Mouse (Mus musculus) lung, postnatal 14 days (tissue): Measurements from ENCODE around the gene Cux2.

Experiments used
- DNase-seq: peaks from one replicate; pipeline ENCODE4 v3.0.0; 2021

The Cux2 gene

DNA sequence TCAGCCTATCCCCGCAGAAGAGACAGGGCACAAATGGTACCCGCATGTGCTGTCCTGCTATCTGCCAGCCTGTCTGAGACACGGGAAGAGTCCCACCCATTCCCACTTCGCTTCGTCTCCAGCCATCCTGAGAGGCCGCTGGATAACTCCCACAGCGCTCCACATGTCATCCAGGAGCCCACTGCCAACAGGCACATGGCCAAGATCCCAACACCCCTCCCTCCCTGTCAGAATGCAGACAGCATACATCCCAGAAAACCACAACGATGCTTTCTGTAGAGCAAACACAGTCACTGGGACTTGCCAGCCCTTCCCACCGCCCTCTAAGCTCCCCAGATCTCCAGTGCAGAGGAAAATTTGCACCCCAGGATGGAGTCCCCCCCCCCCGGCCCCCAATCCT is 90.2 kb downstream of the Cux2 start:
- DNase-seq: no peak

DNA sequence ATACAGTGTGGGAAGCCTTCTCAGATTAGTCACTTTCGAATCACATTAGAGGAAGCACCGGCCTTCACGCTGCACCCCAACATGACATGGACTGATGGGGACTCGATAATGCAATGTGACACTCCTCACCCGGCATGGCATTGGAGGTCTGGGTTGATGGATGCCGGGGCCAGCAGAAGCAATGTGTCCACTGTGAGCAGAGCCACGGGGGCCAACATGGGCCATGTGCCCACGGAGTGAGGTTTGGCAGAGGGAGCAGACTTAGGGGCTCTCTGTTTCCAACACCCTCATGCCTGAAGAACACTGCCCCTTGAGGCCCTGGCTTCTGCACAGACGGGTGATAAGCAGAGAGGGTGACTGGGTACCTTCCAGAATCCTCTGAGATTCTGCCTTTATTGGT is 91.4 kb downstream of the Cux2 start:
- no peak for DNase-seq

DNA sequence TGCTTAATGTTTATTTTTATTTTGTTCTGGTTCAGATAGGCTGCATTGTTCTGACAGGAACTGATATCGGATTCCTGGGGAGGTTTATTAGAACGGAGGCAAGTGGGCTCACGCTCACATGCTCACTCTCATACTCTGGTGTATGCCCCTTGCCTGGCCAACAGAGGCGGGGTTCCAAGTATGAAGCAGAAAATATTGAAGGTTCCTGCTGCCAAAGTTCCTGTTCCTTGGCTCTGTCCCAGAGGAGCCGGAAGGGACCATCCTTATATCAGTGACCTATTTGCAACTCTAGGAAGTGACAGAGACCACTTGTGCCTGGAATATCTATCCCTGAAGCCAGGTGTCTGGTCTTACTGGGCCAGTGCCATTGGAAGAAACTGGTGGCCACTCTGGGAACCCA is 94.1 kb downstream of the Cux2 start:
- DNase-seq: no peak

DNA sequence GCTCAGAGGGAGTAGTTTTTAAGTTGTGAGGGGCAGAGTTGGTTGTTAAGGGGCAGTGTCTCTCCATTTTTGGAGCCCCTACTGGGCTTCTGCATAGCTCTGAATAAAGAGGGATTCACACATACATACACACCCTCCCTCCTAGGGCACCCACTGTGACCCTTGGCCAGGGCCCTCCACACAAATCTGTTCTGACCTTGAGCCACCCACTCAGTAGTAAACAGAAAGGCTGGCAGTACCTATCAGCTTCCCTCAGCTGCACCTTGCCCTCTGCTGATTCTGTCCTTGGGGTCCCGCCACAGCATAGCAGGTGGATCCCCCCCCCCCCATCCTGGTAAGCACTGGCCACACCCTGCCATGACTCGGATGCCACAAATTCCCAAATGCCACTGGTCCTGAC is 99.7 kb downstream of the Cux2 start:
- no peak for DNase-seq

DNA sequence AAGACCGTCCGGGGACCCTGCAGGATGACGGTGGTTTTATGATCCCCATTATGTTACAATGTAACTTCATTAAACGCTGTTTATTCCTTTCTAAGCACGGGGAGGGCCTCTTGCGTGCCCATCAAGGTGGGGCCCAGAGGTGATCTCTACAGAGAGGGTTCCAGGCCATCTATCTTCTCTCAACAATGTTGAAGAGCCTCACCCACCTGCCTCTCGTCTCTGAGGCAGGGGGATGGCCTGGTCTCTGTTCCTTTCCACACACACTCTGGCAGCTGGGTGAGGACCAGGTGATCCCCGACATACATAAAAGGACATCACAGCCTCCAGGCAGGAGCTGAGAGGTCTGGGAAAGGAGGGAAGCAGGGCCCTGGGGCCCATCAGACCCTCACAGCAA is 100.9 kb downstream of the Cux2 start:
- DNase-seq: no peak

- DNase-seq: peak; percentile 49
Measured at GRCm38 (mm10) chr5:121948302-121949049, 101.4 kb downstream of the Cux2 start.

DNA sequence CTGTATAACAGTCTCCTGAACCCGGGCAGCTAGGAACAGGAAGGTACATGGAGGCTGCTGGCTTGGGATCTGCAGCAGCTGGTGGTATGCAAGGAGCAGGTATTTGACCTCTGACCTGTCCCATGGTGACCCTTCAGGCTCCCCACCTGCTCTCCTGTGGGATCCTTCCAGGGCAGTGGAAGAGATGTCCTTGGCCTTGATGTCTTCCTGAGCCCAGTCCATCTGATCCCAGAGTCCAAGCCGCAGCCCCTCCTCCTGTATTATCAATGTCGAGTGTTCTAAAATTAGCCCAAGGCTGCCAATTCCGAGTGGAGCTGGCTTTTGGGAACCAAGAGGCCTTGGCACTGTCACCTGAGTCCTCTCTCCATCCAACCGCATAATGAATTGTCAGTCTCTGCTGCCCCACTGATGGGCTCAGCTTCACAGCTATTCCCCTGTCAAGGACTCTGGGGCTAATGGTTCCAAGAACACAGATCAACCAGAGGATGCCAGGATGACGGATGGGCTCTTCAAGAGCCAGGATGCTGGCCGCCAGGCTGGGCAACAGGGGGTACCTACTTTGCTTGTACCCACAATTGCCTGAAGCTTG is 103.2 kb downstream of the Cux2 start:
- no peak for DNase-seq

GRCm38 (mm10) chr5:121945819-121946218 is 104.1 kb downstream of the Cux2 start:
- peak; percentile 64 for DNase-seq

DNA sequence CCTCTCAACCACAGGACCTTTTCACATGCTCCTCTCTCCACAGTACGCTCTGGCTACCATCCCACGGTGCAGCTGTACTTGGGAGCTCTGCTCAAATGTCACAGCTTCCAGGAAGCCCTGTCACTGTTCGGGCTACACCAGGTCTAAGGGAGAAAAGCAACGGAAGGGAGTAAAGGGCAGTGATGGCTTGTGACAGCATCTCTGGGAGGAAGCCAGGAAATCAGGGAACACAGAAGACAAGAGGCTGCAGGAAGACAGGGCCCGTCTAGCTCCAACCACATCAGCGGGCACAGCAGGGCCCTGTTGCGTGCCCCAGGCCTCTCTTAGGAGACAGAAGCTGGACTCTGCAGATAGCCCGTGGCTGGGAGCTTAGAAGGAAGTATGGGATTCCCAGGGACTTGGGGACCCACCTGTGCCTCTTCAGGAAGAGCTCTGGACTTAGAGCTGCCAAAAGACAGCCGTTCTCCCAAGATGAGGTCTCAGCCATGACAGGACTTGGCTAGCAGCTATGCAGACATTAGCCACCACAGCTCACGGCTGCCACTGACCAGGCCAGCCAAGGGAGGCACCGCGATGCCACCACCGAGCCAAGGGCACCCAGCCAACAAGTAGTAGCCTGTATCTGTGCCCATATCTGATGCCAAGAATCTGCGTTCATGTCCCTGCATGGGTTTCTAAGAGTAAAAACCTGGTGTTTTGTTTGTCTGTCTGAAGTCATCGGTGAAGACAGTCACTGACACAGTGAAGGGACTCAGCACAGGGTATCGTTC is 105.7 kb downstream of the Cux2 start:
- DNase-seq: no peak

DNA sequence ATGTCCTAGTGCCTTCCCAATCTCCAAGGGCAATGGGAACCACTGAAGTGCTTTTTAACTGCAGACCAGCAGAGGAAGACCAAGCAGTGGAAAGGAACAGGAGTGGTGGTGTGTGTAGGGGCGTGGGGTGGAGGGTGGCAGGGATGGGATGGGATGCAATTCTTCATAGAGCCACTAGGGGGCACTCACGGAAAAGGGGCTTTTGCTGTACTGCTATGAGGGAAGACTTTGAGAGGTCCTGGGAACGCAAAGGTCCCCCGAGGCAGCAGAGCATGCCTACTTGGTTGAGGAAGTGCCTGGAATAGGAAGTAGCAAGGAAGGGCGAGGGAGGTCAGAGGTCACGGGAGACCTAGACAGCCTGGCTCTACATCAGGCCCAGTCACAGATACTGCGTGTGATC is 106.4 kb downstream of the Cux2 start:
- DNase-seq: no peak

DNA sequence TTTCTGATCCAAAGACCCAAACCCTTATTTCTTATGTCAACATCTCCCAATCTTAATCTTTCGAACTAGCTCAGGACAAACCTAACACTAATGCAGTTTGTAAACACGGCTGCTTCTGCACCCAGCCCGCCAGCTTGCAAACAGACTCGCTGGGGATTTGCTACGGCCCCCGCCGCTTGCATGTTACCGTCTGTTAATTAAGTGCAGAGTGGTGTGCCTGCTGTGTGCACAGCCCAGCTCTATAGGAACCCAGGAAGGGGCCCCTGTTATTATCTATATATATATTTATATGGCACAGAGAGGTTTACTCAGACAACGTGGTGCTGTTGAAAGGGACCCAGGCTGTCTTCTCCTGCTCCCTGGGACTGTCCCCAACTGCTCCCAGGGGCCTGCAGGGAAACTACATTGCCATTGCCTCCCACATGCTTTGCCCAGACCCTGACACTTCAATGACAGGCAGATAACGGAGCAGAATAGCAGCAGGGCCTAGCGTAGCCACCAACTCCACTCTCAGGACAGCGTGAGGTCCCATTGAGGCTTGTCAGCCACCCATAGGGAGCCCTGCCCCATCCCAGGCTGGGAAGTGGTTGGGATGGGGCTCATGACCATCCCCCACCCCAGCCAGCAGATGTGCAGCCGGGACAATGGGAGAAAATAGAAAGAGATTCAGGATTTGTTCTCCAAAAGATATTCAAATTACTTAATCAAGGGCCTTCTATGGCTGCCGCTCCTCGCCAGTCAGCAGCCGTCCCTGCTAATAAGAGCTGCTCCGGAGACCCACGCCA is 111.6 kb downstream of the Cux2 start:
- DNase-seq: no peak

GRCm38 (mm10) chr5:121930261-121930660 is 119.6 kb downstream of the Cux2 start:
- DNase-seq: no peak

DNA sequence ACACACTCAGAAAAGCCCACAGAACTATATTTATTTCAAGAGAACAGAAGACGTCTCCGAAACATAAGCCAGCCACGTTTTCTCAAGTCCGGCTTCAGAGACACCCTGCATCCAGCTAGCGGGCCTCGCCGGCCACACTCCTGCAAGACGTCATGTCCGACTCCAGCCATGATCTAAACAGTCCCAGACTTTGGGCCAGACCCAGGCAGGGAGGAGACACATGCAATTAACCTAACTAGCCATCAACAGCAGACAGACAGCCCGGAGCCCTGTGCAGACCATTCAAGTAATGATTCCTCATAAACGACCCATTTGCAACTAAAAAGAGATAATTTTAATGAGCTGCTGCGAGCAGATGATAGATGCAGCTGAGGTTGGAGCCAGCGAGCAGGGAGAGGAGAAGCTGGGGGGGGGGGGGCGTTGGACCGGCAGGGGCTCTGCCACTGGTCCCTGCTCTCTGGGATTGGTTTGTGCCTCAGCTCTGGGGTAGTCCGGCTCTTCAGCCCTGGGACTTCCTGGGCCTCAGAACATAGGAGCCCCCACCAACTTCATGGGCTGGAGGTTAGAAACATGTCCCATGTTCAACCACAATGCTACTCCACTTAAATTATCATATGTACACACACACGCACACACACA is 121.4 kb downstream of the Cux2 start:
- DNase-seq: peak; percentile 28

DNA sequence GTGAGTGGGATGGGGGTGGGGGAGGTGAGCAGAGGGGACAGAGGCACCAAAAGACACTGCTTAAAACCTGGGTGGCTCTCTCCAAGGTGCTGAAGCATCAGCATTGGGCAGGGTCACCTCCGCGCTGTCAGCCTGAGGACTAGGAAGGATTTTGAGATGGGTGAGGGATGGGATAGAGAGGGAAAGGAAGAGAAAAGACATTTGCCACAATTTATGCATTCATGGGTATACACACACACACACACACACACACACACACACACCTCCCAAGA is 123.4 kb downstream of the Cux2 start:
- peak; percentile 28 for DNase-seq

GRCm38 (mm10) chr5:121925751-121926542 is 124.0 kb downstream of the Cux2 start:
- no peak for DNase-seq

- DNase-seq: no peak
Measured at GRCm38 (mm10) chr5:121925291-121925690, 124.6 kb downstream of the Cux2 start.

- DNase-seq: no peak
Measured at GRCm38 (mm10) chr5:121924423-121924822, 125.5 kb downstream of the Cux2 start.

DNA sequence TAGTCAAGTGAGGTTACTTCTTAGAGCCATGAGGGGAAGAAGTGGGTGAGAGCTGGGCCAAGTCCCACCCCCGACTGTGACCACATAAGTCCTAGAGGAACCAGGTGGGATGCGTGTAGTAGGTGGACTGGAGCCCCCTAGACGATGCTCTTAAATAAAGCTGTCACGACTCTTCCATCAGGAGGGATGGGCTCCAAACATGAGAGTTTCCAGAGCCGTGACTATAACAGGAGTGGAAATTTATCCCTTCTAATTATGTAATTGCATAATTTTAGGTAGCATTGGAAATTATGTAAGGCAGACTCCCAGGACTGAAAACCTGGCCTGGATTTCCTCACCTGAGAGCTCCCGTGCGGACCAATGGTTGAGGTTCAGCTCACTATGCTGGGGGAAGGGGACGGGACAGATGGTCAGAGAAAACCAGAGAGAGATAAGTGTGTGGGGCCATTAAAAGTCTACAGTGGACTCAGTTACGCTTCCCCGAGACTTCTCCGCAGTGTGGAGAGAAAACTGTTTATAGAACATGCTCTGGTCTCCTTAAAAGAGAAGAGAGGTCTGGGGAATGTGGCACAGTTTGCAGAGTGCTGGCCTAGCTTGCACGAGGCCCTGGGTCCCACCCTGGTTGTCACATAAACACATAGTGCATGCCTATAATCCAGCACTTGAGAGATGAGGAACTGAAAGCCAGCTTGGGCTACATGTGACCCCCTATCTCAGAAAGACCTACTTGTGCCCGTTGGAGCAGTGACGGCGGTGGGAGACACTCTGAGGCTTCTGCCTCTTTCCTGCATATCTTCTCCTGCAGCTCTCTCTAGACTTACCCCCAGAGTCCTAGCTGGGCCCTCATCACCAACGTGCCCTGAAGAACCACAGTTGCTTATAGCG is 126.7 kb downstream of the Cux2 start:
- DNase-seq: no peak

DNA sequence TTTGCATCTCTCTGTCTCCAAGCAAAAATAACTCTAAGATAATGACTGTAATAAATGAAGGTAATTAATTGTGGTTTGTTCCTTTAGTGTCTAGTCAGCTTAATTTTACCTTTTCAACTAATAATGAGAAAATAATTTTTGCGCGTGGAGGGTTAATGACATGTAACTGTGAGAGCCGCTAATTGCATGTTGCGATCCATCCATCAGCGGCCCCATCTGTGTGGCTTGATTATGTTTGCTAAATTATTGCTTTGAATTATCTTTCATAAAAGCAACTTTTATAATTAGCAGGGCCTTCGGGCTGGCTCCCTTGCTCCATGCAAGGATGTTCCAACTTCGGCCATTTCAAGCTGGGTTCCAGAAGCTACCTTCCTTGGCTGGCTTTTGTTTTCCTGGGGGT is 130.7 kb downstream of the Cux2 start:
- no peak for DNase-seq

GRCm38 (mm10) chr5:121916813-121917212 is 133.1 kb downstream of the Cux2 start:
- DNase-seq: no peak

GRCm38 (mm10) chr5:121913999-121914398 is 135.9 kb downstream of the Cux2 start:
- no peak for DNase-seq
